Mouse (Mus musculus) adrenal gland, adult 2 months (tissue): ENCODE data around the gene Zc3h7a. TPM values are rescaled to one million over a fixed set of nuclear protein-coding genes. Genes with fewer than 3 reads are reported as not detected.
"Not testable (repeated sequence)": the region's sequence is repeated elsewhere in the genome, so short reads cannot be mapped to it uniquely, and the experiment has no call there.

Source experiments
- DNase-seq: peaks from one replicate; pipeline ENCODE4 v3.0.0; 2021
- long read RNA-seq: library from polyadenylated mRNA; stranded (forward); transcript quantifications from one replicate; pipeline ENCODE4 v2.0.0, GENCODE M21; 2021
- polyA plus RNA-seq: library from polyadenylated mRNA; depleted of rRNA; stranded (reverse); fragments of >200 nt; gene quantifications from 2 replicates; pipeline ENCODE4 v1.2.3, GENCODE M21; 2012; rRNA removed
- total RNA-seq, 2 experiments: library from RNA; stranded (reverse); gene quantifications; 2 replicates each; pipeline ENCODE4 v1.2.3; 2021

The Zc3h7a gene
- total RNA-seq (10 to 100 TPM; 46.7 to 79.2 TPM), polyA plus RNA-seq (12.3 and 15.0 TPM in 2 replicates)
- long read RNA-seq, transcript Zc3h7a-201 (23 exons, 3,825 nt) = major isoform, 10 of 18 reads
- long read RNA-seq, partial matches to known transcripts = 3 of 18 reads
- long read RNA-seq, other reads (novel, unspliced or antisense) = 5 of 18 reads

- peak; percentile 95 for DNase-seq
These were observed at the start of gene Zc3h7a for GRCm38 (mm10) chr16:11176208-11176883. Zc3h7a (minus strand) TSS chr16:11176393.

- no peak for DNase-seq
These were observed 41.6 kb upstream of the Zc3h7a start for GRCm38 (mm10) chr16:11217801-11218200.

- DNase-seq = no peak
These were observed 27.6 kb upstream of the Zc3h7a start for GRCm38 (mm10) chr16:11203600-11204390.

GRCm38 (mm10) chr16:11202571-11203554 lies 26.7 kb upstream of the Zc3h7a start, which contains the start of gene Rsl1d1:
Rsl1d1 (minus strand) TSS chr16:11203331.
- DNase-seq = peak; percentile 93

- DNase-seq = no peak
These were observed 25.7 kb upstream of the Zc3h7a start for GRCm38 (mm10) chr16:11201740-11202394.

- DNase-seq = no peak
These were observed 24.1 kb upstream of the Zc3h7a start for GRCm38 (mm10) chr16:11200247-11200646.

- DNase-seq = no peak
These were observed 22.3 kb upstream of the Zc3h7a start for GRCm38 (mm10) chr16:11198467-11198866.

- DNase-seq = no peak
These were observed 20.9 kb upstream of the Zc3h7a start for GRCm38 (mm10) chr16:11197052-11197451.

- DNase-seq = no peak
These were observed 17.0 kb upstream of the Zc3h7a start for GRCm38 (mm10) chr16:11193231-11193630.

GRCm38 (mm10) chr16:11190150-11190549 lies 14.0 kb upstream of the Zc3h7a start:
- no peak for DNase-seq

- no peak for DNase-seq
These were observed 1.2 kb upstream of the Zc3h7a start for GRCm38 (mm10) chr16:11177404-11177803.

- DNase-seq = no peak
These were observed 671 bp upstream of the Zc3h7a start for GRCm38 (mm10) chr16:11176884-11177244.

- peak; percentile 86 for DNase-seq
These were observed 545 bp downstream of the Zc3h7a start for GRCm38 (mm10) chr16:11175489-11176207.

GRCm38 (mm10) chr16:11175100-11175488 lies 1.1 kb downstream of the Zc3h7a start:
- no peak for DNase-seq

- DNase-seq = peak; percentile 60
These were observed 1.5 kb downstream of the Zc3h7a start for GRCm38 (mm10) chr16:11174671-11175081.

- DNase-seq = no peak
These were observed 4.5 kb downstream of the Zc3h7a start for GRCm38 (mm10) chr16:11171679-11172078.

GRCm38 (mm10) chr16:11166431-11166830 lies 9.8 kb downstream of the Zc3h7a start:
- DNase-seq = no peak

- no peak for DNase-seq
These were observed 11.4 kb downstream of the Zc3h7a start for GRCm38 (mm10) chr16:11164695-11165255.

- DNase-seq = not testable (repeated sequence)
These were observed 18.5 kb downstream of the Zc3h7a start for GRCm38 (mm10) chr16:11157721-11158120.

- DNase-seq = no peak
These were observed 21.7 kb downstream of the Zc3h7a start for GRCm38 (mm10) chr16:11154500-11154899.
